Mouse (Mus musculus) CD4-positive naive resting alpha-beta T cell, adult 57 days (primary cell): Measurements from ENCODE around the gene Btbd18. TPM values are rescaled to one million over a fixed set of nuclear protein-coding genes. Genes with fewer than 3 reads are reported as not detected.

Source experiments
- total RNA-seq: library from RNA; stranded (reverse); gene quantifications from one replicate; pipeline ENCODE4 v1.2.4, GENCODE M21; 2023

The Btbd18 gene
- total RNA-seq, result not detected

GRCm38 (mm10) chr2:84658806-84659205, at the start of gene Btbd18:
Btbd18 (plus strand) TSS chr2:84659079.

GRCm38 (mm10) chr2:84650464-84651195, 8.2 kb upstream of the Btbd18 start, which contains the start of gene Ctnnd1:
Ctnnd1 (minus strand) TSS chr2:84650765.

GRCm38 (mm10) chr2:84670569-84670933, 11.7 kb downstream of the Btbd18 start, which contains the start of gene Selenoh:
Selenoh (minus strand) TSS chr2:84670770.

GRCm38 (mm10) chr2:84677968-84678880, 19.3 kb downstream of the Btbd18 start, which contains the start of the genes Gm28635 and Med19:
Gm28635 (minus strand) TSS chr2:84678041.
Med19 (plus strand) TSS chr2:84678402.

GRCm38 (mm10) chr2:84679016-84679415, 20.1 kb downstream of the Btbd18 start, which contains the start of gene Tmx2:
Tmx2 (minus strand) TSS chr2:84679140.

GRCm38 (mm10) chr2:84714811-84715561, 56.1 kb downstream of the Btbd18 start, which contains the start of gene Zdhhc5:
Zdhhc5 (minus strand) TSS chr2:84715180.

Other genes with a start within 250 kb of the Btbd18 start
- 27.7 TPM for gene Calcrl, start 233.7 kb upstream of the Btbd18 start, total RNA-seq
- 6.1 TPM for gene Tfpi, start 182.3 kb upstream of the Btbd18 start, total RNA-seq
- gene Ctnnd1, start 8.3 kb upstream of the Btbd18 start, total RNA-seq, result 3.9 TPM
- gene Selenoh, start 11.7 kb downstream of the Btbd18 start, total RNA-seq, result 41.7 TPM
- not detected for gene Gm28635, start 19.0 kb downstream of the Btbd18 start, total RNA-seq
- 14.7 TPM for gene Med19, start 19.3 kb downstream of the Btbd18 start, total RNA-seq
- gene Tmx2, start 20.1 kb downstream of the Btbd18 start, total RNA-seq, result 26.8 TPM
- gene Zdhhc5, start 56.1 kb downstream of the Btbd18 start, total RNA-seq, result 53.2 TPM
- 25.7 TPM for gene Clp1, start 68.3 kb downstream of the Btbd18 start, total RNA-seq
- gene Ypel4, start 75.0 kb downstream of the Btbd18 start, total RNA-seq, result 0.56 TPM
- not detected for gene Gm19426, start 84.6 kb downstream of the Btbd18 start, total RNA-seq
- gene Serping1, start 116.4 kb downstream of the Btbd18 start, total RNA-seq, result 4.0 TPM
- 3.6 TPM for gene Ube2l6, start 139.7 kb downstream of the Btbd18 start, total RNA-seq
- not detected for gene Smtnl1, start 163.6 kb downstream of the Btbd18 start, total RNA-seq
- gene Timm10, start 167.9 kb downstream of the Btbd18 start, total RNA-seq, result 14.8 TPM
- 0.35 TPM for gene Slc43a1, start 179.8 kb downstream of the Btbd18 start, total RNA-seq
- gene Rtn4rl2, start 227.6 kb downstream of the Btbd18 start, total RNA-seq, result not detected